Mouse (Mus musculus) left cerebral cortex, postnatal 25 days (tissue): ENCODE data around the gene Fzd9. TPM values are rescaled to one million over a fixed set of nuclear protein-coding genes. Genes with fewer than 3 reads are reported as not detected.

Experiments used
- DNase-seq, 2 experiments: peaks; one replicate each; pipeline ENCODE4 v3.0.0; 2022; ENCODE audit warnings: low spot score in 2 of 2, mixed read lengths in 1 of 2
- intact Hi-C: fragments of 180-260 bp; cut with DNase I; formaldehyde crosslinking; loops from one replicate; pipeline ENCODE4 v1.15.1; 2025
- total RNA-seq, 2 experiments: library from RNA; stranded (reverse); gene quantifications; 2 replicates each; pipeline ENCODE4 v1.2.3; 2021

Gene Fzd9
- 1 to 10 TPM; 6.5 to 7.2 TPM for total RNA-seq

- DNase-seq: peak; percentile 85 to 89
- intact Hi-C loops: loop anchor here (5.0 kb wide), 1 partner anchor 36 kb away; no protein-coding TSS in a partner anchor
These were observed at the start of gene Fzd9 for GRCm38 (mm10) chr5:135251079-135251454. Gene Fzd9 (minus strand): TSS chr5:135251230.

GRCm38 (mm10) chr5:135292001-135292400 is 41.0 kb upstream of the Fzd9 start:
- intact Hi-C loops: no loop called here
- no peak for DNase-seq

- intact Hi-C loops: no loop called here
- no peak for DNase-seq
These were observed 40.2 kb upstream of the Fzd9 start for GRCm38 (mm10) chr5:135291193-135291592.

GRCm38 (mm10) chr5:135290703-135291102 is 39.7 kb upstream of the Fzd9 start:
- DNase-seq: no peak
- intact Hi-C loops: no loop called here

GRCm38 (mm10) chr5:135286926-135287325 is 35.9 kb upstream of the Fzd9 start:
- no peak for DNase-seq
- intact Hi-C loops: loop anchor here (1.0 to 5.0 kb wide), 3 partner anchors 35 to 168 kb away; partner anchors contain the start of gene Fzd9

GRCm38 (mm10) chr5:135286185-135286584 is 35.2 kb upstream of the Fzd9 start:
- intact Hi-C loops: loop anchor here (1.0 to 5.0 kb wide), 3 partner anchors 34 to 167 kb away; partner anchors contain the start of gene Fzd9
- peak; percentile 72 to 75 for DNase-seq

- DNase-seq: no peak
- intact Hi-C loops: loop anchor here (5.0 kb wide), 1 partner anchor 33 kb away; the partner anchor contains the start of gene Fzd9
These were observed 34.2 kb upstream of the Fzd9 start for GRCm38 (mm10) chr5:135285211-135285610.

- intact Hi-C loops: no loop called here
- no peak for DNase-seq
These were observed 29.2 kb upstream of the Fzd9 start for GRCm38 (mm10) chr5:135280226-135280625.

- intact Hi-C loops: no loop called here
- DNase-seq: no peak
These were observed 25.6 kb upstream of the Fzd9 start for GRCm38 (mm10) chr5:135276597-135276996.

- intact Hi-C loops: no loop called here
These were observed 23.8 kb upstream of the Fzd9 start for GRCm38 (mm10) chr5:135274663-135275396.

GRCm38 (mm10) chr5:135271563-135272165 is 20.6 kb upstream of the Fzd9 start:
- peak; percentile 45 to 53 for DNase-seq
- intact Hi-C loops: no loop called here

More at GRCm38 (mm10) chr5:135274663-135275396, 23.8 kb upstream of the Fzd9 start:
- DNase-seq: peak in 1 of 2 experiments; percentile 19

- intact Hi-C loops: no loop called here
- DNase-seq: no peak
These were observed 19.3 kb upstream of the Fzd9 start for GRCm38 (mm10) chr5:135270361-135270760.

GRCm38 (mm10) chr5:135269451-135269850 is 18.4 kb upstream of the Fzd9 start:
- intact Hi-C loops: no loop called here
- DNase-seq: no peak

- intact Hi-C loops: no loop called here
- DNase-seq: no peak
These were observed 13.5 kb upstream of the Fzd9 start for GRCm38 (mm10) chr5:135264548-135264947.

- intact Hi-C loops: no loop called here
- peak in 1 of 2 experiments; percentile 50 for DNase-seq
These were observed 13.0 kb upstream of the Fzd9 start for GRCm38 (mm10) chr5:135263866-135264503.

GRCm38 (mm10) chr5:135258280-135259150 is 7.5 kb upstream of the Fzd9 start:
- DNase-seq: no peak
- intact Hi-C loops: no loop called here

- intact Hi-C loops: no loop called here
These were observed 6.5 kb upstream of the Fzd9 start for GRCm38 (mm10) chr5:135257559-135257958.

GRCm38 (mm10) chr5:135256166-135256565 is 5.1 kb upstream of the Fzd9 start:
- intact Hi-C loops: no loop called here

More at GRCm38 (mm10) chr5:135257559-135257958, 6.5 kb upstream of the Fzd9 start:
- no peak for DNase-seq

GRCm38 (mm10) chr5:135253741-135254401 is 2.8 kb upstream of the Fzd9 start:
- no peak for DNase-seq
- intact Hi-C loops: loop anchor here (5.0 kb wide), 1 partner anchor 33 kb away; no protein-coding TSS in a partner anchor

More at GRCm38 (mm10) chr5:135256166-135256565, 5.1 kb upstream of the Fzd9 start:
- DNase-seq: no peak
